Mouse (Mus musculus): ENCODE results near the gene Fhdc1.
A peak's percentile ranks its signal among the peaks of the same experiment; 100 is the strongest.

Fhdc1 gene

DNA sequence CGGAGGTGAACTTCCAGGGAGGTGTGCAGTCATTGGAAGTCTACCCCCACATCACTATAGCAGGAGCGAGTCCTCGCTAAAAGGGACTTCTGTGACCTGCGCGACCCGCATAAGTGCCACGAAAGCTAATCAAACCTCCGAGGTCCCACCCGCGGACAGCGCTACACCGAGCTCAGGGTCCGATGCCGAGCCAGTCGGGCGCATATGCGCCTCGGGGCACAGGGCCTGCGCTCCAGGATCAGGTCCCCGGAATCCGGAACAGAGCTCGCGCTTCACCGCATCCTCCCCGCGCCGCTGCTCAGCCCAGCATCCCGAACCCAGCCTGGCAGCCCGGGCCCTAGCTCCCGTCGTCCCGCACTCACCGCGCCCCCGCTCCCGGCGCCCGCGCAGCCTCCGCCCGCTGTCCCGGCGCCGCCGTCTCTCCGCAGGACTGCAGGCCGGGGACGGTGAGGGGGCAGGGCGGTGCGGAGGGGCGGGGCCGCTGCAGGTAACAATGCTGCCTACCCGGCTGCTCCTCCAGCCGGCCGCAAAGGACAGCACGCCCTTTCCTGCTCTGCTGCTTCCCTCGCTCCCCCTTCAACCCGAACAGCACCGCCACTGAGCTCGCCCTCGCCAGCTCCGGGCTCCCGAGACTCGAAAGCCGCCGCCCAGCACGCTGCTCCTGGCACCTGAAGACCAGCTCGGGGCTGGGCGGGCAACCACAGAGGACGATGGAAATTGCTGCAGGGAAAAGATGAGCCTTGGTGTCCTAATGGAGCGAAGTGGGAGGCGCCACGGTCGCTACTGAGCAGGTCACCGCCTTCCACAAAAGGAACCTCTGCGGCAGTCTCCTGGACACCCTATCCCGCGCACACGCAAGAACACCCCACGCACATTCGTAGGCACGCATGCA, at the start of gene Fhdc1:
Gene Fhdc1, minus strand, starts transcription at position 424 of the 892 bp plus-strand sequence.
- peak; percentile 54 for DNase-seq

DNA sequence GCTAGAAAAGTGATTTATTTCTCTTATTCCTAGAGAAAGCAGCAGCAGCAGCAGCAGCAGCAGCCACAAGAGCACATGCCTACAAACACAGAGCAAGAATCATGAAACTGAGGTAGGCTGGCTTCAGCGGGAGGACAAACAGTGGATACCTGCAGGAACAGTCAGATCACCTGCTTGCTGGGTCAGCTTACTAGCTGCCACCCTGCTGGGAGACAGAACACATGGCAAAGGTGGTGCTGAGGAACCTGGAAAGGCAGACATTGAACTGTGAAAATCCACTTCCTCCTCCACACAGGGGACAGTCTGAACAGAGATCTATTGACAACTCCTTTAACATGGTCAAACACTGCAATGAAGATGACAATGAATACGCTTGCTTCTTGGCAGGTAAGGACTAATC, 48.8 kb upstream of the Fhdc1 start:
- no peak for DNase-seq

DNA sequence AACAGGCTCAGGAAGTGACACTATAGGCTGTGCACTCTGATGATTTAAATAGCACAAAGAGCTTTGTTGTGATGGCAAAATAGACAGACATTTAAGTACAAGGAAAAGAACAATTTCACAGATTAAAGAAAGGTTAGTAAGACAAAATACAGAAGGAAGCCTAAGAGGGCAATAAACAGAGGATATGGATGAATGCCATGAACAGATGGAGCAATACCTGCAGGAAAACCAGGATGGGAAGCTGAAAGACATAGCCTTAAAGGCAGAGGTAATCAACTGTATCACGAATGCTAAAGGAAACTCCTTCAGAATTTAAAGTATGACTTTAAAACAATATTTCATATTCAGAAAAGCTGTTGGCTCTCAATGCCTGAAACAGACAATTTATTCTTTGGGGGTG, 44.7 kb upstream of the Fhdc1 start:
- DNase-seq = no peak

DNA sequence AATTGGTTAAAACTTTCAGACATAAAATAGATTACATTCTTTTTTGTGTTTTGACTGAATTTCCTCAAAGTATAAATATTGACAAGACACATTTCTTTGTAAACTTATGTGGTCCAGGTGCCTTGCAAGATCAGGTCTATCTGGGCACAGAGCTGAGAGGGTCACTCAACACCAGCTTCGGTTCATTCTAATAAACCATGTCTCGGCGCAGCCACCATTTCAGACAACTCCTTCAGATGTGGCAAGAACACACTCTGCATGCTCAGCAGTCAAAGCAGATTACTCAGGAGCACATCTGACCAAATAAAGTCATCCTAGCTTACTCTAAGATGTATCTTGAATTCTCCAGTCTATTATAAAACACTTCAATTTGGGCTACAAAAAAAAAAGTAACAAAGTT, 35.9 kb upstream of the Fhdc1 start:
- no peak for DNase-seq

DNA sequence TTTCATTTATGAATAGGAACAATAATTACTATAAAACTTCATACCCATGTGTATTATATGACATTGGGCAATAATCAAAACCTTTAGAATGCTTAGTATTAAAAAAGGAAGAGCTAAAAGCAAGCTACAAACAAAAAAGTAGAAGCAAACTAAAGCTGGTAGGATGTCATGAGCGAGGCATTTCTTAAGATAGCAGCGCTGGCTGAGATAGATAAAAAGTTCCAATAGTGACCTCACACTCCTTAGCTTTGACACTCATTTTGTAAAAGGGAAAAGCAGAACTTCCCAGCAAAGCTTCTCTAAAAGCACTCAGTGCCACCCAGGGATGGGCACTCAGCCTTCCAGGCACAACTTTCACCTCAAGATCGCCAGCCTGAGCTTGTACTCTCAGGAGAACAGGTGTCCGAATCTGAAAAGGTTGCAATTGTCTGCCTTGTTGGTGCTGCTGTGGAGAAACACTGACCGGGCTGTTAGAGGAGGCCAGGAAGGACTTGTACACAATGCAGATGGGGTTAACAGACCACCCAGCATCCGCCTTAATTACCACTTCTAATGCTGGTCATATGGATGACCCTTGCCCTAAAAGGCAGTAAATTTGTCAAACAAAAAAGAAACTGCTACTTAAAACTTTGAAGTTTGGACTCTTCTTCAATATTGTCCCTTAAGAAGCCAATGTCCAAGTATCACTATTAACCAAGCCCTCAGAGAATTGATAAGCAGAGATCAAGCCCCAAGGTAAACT, 32.7 kb upstream of the Fhdc1 start:
- no peak for DNase-seq

DNA sequence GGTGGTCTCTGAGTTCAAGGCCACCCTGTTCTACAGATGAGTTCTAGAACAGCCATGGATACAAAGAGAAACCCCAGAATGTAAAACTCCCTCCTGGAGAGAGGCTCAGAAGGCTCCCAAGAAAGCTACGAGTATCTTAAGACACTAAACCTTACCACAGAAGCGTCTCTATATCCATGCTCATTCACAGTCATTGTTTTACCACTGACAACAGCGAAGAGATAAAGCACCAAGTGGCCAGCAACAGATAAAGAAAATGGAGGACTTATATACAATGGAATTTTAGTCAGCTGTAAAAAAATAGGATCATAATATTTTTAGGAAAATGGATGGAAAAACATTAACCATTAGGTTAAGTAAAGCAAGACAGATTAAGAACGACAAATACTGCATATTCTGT, 25.0 kb upstream of the Fhdc1 start:
- no peak for DNase-seq

DNA sequence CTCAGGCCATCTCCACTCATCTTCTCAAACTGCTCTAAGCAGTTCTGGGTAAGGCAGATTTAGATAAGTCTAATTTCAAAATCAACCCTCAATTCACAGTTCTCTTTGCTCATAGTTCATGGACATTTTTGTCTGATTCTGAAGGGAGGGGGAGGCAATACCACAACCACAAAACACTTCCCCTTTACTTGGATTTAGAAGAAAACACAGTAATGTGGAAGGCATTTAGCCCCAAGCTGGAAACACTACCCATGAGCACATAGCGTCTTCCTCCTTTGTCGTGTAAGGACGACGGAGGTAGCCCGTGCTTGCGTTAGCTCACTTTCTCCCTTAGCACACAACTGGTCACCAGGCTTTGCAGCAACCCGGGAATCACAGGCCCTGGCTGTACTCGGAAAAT, 24.1 kb upstream of the Fhdc1 start:
- no peak for DNase-seq

DNA sequence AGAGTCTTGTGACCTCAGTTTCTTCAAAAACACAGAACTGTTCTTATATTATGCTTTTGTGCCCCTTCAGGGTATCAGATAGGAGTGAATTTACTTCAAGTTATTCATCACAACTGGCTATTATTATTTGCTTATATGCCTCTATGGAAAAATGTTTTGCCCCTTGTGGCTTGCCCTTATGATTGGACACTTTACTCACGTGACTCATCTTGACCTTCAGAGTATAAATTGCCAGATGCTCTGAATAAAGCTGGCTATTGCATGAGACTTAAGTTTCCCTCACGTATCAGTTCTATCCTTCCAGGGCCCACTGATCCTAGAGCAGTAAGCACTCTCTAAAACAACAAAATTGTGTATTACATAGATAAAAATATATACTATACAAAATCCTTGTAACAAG, 21.9 kb upstream of the Fhdc1 start:
- DNase-seq = no peak

DNA sequence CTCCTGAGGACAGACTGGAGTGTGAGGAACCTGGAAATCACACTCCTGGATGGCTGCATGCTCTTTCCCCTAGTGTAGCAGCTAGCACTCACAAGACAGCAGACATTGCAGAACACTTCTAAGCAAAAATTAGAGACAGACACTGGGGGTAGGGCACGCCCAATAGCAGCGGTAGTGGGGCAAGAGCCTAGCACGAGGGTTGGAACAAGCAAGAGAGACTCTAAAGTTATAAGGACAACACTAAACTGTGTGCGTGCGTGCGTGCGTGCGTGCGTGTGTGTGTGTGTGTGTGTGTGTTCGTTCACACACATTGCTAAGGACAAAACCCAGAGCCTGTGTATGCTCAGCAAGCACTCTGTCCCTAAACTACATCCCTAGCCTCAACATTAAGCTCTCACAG, 20.3 kb upstream of the Fhdc1 start:
- DNase-seq = no peak

DNA sequence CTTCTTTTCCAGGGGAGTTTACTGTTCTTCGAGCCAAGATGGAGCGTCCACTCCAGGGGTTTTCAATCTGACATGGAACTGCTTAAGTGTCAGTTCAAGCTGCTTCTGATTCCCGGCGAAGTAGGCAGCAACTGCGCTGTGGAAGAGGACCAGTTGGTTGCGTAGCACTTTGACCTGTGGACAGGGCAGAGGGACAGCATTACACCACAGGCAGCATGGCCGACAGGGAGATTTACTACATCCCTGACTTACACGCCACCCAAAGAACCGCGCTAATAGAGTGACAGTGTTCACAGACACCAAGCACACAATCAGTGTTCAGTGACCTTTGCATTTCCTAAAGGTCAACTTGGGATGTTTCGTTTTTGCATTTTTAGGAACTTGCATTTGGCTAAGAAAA, 17.5 kb upstream of the Fhdc1 start:
- no peak for DNase-seq

DNA sequence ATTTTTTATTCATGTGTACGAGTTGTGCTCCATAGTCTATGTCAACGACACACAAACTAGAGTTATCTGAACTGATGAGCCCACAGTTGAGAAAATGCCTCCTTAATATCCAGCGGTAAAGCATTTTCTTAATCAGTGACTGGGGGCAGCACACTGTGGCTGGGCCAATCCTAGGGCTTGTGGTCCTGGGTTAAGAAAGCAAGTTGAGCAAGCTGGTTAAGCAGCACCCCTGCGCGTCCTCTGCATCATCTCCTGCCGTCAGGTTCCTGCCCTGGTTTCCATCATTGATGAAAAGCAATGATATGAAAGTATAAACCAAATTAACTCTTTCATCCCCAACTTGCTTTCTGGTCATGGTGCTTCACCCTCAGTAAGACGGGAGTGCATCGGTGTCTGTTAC, 12.4 kb upstream of the Fhdc1 start:
- no peak for DNase-seq

DNA sequence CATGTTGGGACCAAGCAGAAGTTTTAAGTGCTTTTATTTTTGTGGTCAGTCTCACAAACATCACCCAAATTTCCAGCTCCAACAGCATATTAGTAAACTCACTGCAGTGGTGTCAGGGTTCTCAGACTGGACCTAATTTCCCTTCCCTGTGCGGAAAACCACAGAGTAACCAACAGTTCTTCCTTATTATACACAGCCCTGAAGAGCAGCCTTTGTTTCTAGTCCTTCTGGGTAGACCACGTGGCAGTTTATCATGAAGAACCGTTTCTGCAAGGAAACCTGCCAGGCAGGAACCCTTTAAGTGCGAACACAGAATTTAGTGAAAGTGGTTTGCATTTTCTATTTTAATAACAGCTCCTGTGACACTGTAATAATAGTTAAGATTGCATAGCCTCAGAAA, 11.9 kb upstream of the Fhdc1 start:
- no peak for DNase-seq

DNA sequence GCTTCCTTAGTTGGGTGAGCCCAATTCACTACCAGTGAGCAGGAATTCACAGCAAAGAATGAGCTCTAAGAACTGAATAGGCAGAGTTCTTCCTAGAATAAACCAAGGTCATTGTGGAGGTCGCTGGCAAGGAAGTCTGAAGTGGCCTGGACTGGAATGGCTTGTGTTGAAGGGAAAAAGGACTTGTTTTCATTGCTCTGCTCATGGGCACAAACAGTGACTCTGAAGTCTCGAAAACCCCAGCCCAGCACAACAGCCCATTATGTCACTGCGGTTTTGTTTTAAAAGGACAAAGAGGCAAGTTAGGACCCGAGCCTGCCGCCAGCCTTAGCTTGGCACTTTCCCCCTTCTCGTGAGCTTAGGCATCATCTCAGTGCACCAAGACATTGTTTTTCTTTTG, 8.5 kb upstream of the Fhdc1 start:
- no peak for DNase-seq

DNA sequence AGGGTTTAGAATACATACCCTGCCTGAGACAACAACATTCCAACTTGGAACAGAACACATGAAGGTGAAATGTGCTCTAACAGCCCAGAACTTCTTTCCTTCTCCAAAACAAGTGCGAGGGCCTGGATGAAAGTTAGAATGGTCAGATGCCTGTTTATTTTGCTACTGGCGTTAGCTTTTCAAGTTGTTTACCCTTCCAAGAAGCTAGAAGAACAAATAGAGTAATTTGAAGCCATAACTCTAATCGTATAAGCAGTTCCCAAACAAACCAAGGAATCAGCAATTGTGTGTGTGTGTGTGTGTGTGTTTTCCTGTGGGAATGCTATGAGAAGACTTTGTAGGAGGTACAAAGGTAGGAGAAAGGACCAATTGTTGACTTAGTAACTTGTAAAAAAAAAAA, 4.7 kb upstream of the Fhdc1 start:
- DNase-seq = no peak

DNA sequence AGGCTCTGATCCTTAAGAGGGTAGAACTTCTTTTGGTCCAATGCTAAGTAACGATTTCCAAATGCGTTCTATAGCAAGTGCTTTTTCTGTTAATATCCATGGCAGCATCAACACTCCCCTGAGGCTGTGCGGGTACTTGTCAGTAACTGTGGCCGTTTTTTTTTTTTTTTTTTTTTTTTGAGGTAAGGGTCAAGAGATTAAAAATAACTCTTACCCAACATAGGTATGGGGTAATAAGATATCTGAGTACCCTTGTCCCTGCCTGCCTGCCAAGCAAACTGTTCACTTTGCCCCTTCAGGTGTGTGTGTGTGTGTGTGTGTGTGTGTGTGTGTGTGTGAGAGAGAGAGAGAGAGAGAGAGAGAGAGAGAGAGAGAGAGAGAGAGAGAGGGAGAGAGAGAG, 4.1 kb upstream of the Fhdc1 start:
- no peak for DNase-seq

DNA sequence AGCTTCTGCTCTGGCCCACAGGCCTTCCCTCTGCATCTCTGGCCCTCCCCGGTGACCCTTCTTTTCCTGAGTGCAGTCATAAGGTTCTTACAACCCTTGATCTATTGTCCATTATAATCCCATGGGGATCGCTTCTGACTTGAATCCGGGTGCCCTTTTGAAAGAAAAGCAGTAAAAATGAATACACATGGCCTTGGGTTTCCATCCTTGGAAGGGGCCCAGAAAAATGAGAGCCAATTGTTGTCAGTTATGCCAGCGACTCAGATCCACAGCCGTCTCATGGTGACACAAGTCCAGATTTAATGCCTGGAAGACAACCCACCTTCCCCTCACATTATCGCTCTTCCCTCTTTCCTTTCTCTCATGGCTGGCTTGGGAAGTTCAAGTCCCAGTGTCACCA, 1.9 kb upstream of the Fhdc1 start:
- no peak for DNase-seq

DNA sequence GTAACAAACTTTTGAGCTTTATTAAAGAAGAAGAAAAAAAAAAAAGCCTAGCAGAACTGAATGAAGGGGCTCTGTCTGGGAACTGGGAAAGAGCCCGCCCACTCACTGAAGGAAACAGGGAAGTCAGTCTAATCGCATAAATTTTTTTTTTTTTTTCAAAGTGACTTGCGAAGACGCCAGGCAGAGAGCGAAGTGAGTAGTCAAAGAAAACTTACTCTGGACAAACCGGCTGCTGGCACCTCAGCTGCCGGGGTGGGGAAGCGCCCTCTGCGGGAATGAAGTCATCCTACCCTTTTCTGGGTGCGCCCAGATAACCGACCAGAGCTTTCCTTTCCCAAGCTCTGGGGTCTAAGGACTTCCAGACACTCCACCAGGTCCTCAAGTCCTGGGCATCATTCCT, 875 bp upstream of the Fhdc1 start:
- peak; percentile 21 for DNase-seq

DNA sequence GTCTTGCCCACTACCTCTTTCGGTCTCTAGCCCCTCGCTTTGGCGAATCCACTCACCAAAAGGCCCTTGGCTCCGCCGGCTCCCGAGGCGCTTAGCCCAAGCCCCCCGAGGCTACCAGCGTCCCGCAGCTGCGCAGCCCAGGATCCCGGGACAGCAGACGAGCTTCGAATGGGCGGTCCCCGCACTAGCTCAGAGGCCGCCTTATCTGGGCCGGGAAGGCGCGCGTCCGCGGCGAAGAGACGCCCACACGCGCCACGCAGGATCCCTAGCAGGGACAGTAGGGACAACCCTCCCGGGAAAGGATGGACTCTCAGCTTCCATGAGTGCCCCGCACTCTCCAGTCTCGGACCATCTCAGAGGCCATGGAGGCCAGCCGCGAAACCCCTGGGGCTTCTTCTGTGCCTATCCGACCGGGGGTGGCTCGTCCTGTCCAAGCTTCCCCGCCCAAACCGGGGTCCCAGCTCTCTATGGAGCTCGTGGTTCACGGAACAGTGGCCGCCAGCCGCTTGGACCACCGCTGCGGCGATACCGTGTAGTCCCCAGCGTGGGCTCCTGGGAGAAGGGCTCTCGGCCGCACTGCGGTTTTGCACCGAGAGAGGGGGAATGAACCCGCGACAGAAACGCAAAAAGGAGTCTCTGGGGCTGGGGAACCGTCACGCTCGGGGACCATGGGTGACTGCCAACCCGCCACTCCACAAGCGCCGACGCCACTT, 780 bp downstream of the Fhdc1 start:
- peak; percentile 56 for DNase-seq

DNA sequence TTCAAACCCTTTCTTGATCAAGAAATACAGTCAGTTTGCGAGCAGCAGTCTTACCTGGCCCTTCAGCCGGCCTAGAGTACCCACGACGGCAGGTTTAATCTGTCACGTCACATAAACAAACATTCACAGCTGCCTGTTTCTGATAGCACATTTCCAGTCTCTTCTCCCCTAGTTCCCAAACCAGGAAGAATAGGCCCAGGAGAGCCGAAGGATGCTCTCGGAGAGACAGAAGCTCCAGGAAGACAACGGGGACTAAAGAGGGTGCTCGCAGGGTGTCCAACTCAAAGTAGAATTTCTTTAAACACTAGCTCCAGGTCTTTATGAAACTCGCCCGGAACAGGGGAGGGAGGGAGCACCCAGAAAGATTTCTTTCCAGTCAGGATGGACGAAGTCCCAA, 1.3 kb downstream of the Fhdc1 start:
- DNase-seq = no peak

DNA sequence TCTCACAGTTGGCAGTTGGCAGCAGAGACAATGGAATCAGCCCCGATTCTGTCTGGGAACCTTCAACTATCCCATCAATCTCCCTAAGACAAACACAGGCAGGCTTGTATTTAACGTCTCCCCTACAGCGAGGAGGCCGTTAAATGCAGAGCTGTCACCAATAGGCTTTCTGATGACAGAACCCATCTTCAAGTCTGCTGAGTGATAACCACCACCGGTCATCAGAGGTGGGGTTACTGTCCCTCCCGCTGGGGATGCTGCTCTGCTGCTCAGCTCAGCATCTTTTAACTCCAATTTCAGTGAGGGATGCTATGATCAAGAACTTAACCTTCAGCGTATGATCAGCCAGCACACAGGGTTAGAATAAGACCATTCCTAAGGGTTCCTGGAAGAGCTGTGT, 2.0 kb downstream of the Fhdc1 start:
- DNase-seq = no peak

DNA sequence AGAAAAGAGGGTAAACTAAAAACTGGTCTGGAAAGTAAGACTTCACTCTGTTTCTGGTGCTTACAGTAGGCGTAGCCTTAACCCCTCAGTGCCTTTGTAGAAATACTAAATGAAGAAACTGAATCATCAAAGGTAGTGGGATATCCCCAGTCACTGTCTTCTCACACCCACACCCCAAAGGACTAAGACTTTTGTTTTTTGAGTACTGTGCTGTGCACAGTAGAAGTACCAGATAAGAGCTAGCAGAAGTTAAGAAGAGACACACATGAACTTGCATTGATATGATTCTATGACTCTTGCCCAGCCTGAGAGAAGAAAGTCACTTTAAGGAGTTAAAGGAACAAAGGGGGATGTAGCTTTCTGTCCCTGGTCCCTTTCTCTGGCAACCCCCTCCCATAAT, 2.7 kb downstream of the Fhdc1 start:
- DNase-seq = no peak

DNA sequence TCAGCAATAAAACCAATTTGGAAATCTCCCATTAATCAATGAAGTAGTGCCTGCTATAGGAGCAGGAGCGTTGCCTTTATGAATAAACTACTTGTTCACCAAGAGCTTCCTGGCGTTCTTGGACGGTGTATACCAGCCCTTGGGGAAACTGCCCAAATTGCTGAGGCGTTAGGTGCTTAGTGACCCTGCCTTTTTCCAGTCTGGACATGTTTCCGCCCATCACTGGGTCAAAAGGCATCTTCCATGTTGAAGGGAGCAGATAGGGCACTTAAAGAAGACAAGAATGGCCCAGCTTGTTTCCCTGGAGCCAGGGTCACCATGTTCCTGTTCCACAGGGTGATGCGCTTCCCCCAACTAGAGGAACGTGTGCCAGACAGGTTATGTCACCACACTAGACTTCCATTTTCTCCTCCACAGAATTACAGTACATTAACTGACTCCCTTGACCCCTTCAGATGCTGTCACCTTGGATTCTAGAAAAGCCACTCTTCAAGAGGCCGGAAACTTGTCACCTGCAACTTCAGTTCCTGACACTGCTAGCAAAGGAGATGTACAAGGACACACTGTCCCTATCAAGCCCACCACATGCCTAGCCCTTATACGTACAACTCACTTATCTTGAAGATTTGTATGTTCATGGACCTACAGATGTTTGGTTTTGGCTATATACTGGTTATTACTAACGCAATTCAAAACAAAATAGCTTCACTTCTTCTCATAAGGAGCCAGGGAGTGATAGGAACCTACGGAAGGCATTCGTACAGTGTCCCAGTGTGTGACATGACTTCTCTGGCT, 5.1 kb downstream of the Fhdc1 start:
- DNase-seq = no peak

DNA sequence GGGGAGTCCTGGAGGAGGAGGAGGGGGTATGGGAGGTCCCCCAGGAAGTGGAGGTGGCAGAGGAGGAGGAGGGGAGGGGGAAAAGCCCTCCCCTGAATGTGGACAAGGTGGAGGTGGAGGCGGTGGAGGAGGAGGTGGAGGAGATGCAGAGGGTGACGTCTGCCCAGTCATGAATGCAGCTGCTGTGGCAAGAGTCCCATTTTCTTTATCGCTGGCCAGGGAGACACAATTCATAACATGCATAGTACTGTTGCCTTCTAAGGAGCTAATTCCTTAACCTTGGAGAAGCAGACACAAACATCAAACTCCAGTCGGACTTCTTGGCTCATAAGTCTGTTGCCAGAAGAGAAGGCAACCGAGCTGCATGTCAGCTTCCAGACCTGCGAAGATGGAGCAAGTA, 5.8 kb downstream of the Fhdc1 start:
- no peak for DNase-seq
